Mouse (Mus musculus): Measurements from ENCODE around the gene Tcf3. TPM values are rescaled to one million over a fixed set of nuclear protein-coding genes. Genes with fewer than 3 reads are reported as not detected.
A peak's percentile ranks its signal among the peaks of the same experiment; 100 is the strongest.

Tcf3 gene
- 191 and 199 TPM in 2 replicates for polyA plus RNA-seq (2016; fragmentation: Nextera tagmentation; extraction: Ambion mirVana)

DNA sequence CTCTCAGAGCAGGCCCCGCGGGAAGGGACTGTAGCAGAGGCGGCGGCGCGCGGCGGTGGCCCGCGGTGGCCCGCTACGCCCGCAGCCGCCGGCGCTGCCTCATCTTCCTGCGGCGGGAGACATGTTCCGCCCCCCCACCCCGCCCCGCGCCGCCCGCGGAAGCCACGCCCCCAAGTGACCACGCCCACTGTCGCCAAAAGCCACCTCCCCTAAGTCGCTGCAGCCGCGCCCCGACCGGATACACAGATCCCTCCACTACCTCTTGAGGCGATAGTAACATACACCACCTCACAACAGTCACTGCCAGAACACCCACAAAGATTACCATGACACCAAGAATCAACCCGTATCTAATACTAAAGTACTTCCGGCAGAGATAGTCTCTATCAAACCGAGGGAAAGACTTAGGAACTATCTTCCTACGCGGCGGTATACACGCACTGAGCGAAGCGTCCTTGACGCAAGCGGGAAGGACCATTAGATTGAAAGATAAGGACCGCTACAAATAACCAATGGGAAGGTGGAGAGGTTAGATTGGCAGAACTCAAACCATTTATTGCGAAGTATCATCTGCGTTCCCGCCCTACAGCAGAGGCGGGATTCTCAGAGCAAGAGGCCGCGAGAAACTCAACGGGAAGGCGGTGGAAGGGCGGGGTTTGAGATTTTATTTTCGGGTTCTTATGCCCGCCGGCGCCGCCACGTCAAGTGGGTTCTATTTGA, at the start of gene Tcf3:
Gene Tcf3 (minus strand): TSS at position 135 of the 720 bp plus-strand sequence.
- H3K4me1 ChIP-seq = peaks cover 47% of the 10 kb centered on the region
- H3K27ac ChIP-seq = peak within 1 kb of the TSS; percentile 100
- DNase-seq (ENCODE audit: extremely low spot score, low spot score) = peak; percentile 95
- peaks cover 28% of the 10 kb centered on the region for H3K36me3 ChIP-seq (replicated peaks)
- H3K27me3 ChIP-seq (ENCODE audit: poor library complexity, severe bottlenecking) = peaks cover 22% of the 10 kb centered on the region; the same call in 1 of the 2 replicates
- peak within 1 kb of the TSS; percentile 99 for H3K4me3 ChIP-seq
- no peaks in the 10 kb centered on the region for H3K9me3 ChIP-seq
- WGBS = under 1% methylated on average over 61 of the region's 61 CpGs

DNA sequence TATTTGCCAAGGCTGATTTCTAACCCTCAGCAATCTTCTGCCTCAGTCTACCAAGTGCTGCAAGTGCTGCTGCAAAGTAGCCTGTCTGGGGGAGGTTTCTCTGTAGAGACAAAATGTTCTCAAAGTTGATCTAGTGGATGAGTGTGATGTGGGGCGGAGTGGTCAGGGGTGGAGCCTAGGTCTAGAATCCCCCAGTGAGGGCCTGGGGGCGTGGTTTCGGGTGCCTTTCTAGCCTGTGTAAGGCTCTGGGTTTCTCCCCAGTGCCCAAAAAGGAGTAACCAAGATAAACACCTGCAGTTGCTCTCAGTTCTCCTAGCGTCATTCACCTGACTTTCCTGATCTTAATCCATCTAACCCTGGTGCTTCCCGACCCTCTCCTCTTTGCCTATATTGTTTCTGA, 47.6 kb upstream of the Tcf3 start:
- peaks cover 22% of the 10 kb centered on the region for H3K4me1 ChIP-seq
- no peak overlapping the region for H3K27ac ChIP-seq
- WGBS = 15% methylated on average over 5 of the region's 5 CpGs
- no peak for DNase-seq (ENCODE audit: extremely low spot score, low spot score)
- H3K27me3 ChIP-seq (ENCODE audit: poor library complexity, severe bottlenecking) = peaks cover 78% of the 10 kb centered on the region
- no peaks in the 10 kb centered on the region for H3K9me3 ChIP-seq
- H3K4me3 ChIP-seq = no peak overlapping the region
- H3K36me3 ChIP-seq (replicated peaks) = no peaks in the 10 kb centered on the region

DNA sequence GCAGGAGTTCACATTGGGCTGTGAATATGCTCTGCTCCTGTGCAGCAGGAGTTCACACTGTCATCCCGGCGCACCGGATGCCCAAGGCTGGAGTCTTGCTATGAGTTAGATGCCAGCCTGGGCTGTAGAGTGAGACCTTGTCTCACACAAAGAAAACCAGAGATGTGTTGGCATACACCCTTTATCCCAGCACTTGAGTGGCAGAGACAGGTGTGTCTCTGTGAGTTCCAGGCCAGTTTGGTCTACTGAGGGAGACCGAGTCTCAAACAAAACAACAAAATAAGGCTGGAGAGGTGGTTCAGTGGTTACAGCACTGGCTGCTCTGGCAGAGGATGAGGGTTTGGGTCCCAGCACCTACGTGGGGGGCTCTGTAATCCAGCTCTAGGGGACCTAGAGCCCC, 45.1 kb upstream of the Tcf3 start:
- 81% methylated on average over 5 of the region's 5 CpGs for WGBS
- Histone ChIP-seq H3K4me1 (peaks cover 28% of the 10 kb centered on the region), H3K36me3 (replicated peaks) (no peaks in the 10 kb centered on the region), H3K27ac (no peak overlapping the region), H3K9me3 (no peaks in the 10 kb centered on the region), H3K27me3 (ENCODE audit: poor library complexity, severe bottlenecking) (peaks cover 66% of the 10 kb centered on the region), H3K4me3 (no peak overlapping the region)
- DNase-seq (ENCODE audit: extremely low spot score, low spot score) = no peak

DNA sequence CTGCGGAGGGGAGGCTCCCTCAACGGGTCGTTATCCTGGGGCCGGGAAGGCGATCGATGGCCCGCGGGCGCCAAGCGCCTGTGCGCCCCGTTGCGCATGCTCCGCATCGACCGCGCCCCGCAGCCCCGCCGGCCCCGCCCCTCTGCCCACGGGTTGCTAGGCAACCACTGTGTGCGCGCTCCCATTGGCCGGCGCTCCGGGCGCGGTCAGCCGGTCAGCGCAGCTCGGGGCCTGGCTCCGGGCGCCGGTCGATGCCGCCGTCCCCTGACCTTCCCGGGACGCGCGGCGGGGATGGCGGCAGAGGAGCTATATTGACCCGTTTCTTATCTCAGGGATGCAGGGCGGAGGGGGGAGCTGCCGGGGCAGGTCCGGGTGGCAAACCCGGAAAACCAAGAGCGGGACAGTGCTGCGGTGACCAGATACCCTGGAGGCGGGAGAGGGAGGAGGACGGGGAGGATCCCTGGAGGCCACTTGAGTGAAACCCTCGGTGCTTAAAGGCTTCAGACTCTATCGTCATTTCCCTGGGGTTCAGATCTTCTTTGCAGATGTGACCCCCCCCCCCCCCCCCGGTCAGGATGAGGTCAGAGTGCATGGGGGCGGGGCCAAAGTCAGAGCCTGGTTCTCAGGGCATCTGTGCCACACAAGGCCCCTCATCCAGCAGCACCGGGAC, 42.0 kb upstream of the Tcf3 start:
- Histone ChIP-seq H3K36me3 (replicated peaks) (no peaks in the 10 kb centered on the region), H3K27me3 (ENCODE audit: poor library complexity, severe bottlenecking) (peaks cover 66% of the 10 kb centered on the region), H3K4me1 (peaks cover 24% of the 10 kb centered on the region), H3K9me3 (no peaks in the 10 kb centered on the region), H3K4me3 (peak overlapping the region; percentile 72), H3K27ac (peak overlapping the region; percentile 91)
- DNase-seq (ENCODE audit: extremely low spot score, low spot score) = peak; percentile 89
- WGBS = 1% methylated on average over 58 of the region's 58 CpGs

DNA sequence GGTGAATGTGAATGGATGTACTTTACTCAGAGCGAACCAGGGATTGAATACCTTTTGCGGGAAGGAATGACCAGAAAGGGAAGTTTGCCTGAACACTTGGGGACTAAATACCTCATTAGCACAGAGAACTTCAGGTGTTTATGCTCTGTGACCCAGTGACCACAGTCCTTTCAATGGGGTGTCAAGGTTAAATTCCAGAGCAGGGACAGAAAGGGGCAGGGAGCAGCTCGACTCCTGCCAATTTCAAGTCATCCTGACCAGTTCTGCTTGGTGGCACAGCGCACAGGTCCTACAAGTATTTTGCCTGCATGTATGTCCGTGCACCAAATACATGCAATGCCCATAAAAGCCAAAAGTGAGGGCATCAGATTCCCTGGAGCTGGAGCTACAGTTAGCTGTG, 31.6 kb upstream of the Tcf3 start:
- H3K27me3 ChIP-seq (ENCODE audit: poor library complexity, severe bottlenecking) = peaks cover 59% of the 10 kb centered on the region
- 55% methylated on average over 5 of the region's 5 CpGs for WGBS
- no peaks in the 10 kb centered on the region for H3K9me3 ChIP-seq

DNA sequence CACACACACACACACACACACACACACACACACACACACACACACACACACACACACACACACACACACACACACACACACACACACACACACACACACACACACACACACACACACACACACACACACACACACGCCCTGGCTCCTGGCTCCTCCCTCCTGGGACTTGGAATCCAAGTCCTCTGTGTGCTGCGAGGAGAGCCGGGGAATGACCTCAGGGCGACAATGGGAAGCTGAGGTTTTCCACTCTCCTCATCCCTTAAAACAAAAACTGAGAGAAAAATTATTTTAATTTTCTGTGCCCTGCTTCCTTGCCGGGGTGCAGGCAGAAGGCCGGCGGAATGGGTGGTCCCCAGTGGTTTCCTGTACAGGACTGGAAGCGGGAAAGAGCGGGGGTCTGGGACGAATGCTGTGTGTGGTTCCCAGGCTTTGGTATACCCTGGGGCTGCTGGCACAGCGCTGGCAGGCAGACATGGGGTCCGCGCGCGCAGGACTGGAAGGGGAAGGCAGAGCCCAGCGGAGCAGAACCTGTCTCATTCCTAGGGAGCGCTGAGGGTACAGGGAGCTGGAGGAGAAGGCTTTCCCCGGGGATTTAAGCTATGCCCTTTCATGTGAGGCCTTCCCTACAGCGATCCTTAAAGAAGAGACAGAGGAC, 31.1 kb upstream of the Tcf3 start:
- peak; percentile 30 for DNase-seq (ENCODE audit: extremely low spot score, low spot score)
- Histone ChIP-seq H3K27ac (peak overlapping the region; percentile 27; the same call in 1 of the 2 replicates), H3K9me3 (no peaks in the 10 kb centered on the region), H3K4me1 (peaks cover 12% of the 10 kb centered on the region), H3K36me3 (replicated peaks) (no peaks in the 10 kb centered on the region), H3K27me3 (ENCODE audit: poor library complexity, severe bottlenecking) (peaks cover 54% of the 10 kb centered on the region), H3K4me3 (peak overlapping the region; percentile 19)
- WGBS = 5% methylated on average over 19 of the region's 19 CpGs

More for the DNA sequence above, 31.6 kb upstream of the Tcf3 start:
- H3K4me3 ChIP-seq = 0 out of 2 replicates have a peak overlapping the region, but pooled peaks have one; percentile 19
- no peaks in the 10 kb centered on the region for H3K36me3 ChIP-seq (replicated peaks)
- peaks cover 12% of the 10 kb centered on the region for H3K4me1 ChIP-seq
- H3K27ac ChIP-seq = no peak overlapping the region
- DNase-seq (ENCODE audit: extremely low spot score, low spot score) = no peak

DNA sequence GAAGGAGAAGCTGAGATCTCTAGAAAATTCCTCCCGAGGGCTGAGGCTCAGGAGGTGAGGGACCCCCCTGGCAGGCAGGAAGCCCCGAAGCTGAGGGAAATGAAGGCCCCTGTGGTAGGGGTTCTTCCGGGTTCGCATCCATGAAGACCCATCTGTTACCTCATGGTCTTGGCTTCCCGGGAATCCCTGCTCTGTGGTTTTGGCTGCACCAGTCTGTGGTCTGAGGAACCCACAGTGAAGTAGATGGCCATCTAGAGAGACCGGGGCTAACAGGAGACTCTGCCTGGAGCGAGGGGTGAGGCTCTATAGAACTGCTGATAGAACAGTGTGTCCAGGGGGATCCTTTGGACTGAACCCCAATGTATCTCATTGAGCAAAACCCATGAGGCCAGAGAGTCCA, 27.9 kb upstream of the Tcf3 start:
- Histone ChIP-seq H3K27ac (no peak overlapping the region), H3K4me3 (no peak overlapping the region), H3K27me3 (ENCODE audit: poor library complexity, severe bottlenecking) (peaks cover 38% of the 10 kb centered on the region), H3K4me1 (peaks cover 12% of the 10 kb centered on the region), H3K9me3 (no peaks in the 10 kb centered on the region), H3K36me3 (replicated peaks) (no peaks in the 10 kb centered on the region)
- 83% methylated on average over 7 of the region's 7 CpGs for WGBS
- DNase-seq (ENCODE audit: extremely low spot score, low spot score) = no peak

DNA sequence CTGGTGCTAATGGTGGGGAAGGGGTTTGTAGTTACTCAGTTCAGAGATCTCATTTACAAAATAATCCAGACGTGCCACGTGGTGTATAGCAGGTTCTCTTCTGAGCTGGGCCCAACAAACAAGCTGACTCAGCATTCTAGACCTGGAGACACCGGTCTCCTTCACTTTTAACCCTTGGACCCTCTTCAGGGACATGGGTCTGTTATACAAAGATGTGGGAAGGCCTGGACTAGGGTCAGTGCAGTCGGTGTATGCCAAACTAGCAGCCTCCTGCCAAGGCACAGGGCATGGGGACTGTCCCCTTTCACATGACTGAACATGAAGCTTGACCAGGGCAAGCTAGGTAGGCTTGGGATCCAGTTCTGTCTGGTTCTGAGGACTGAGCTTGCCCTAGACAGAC, 26.9 kb upstream of the Tcf3 start:
- Histone ChIP-seq H3K27me3 (ENCODE audit: poor library complexity, severe bottlenecking) (peaks cover 35% of the 10 kb centered on the region), H3K4me1 (peaks cover 11% of the 10 kb centered on the region), H3K4me3 (no peak overlapping the region), H3K27ac (no peak overlapping the region), H3K9me3 (no peaks in the 10 kb centered on the region), H3K36me3 (replicated peaks) (no peaks in the 10 kb centered on the region)
- 77% methylated on average over 4 of the region's 4 CpGs for WGBS
- DNase-seq (ENCODE audit: extremely low spot score, low spot score) = no peak

DNA sequence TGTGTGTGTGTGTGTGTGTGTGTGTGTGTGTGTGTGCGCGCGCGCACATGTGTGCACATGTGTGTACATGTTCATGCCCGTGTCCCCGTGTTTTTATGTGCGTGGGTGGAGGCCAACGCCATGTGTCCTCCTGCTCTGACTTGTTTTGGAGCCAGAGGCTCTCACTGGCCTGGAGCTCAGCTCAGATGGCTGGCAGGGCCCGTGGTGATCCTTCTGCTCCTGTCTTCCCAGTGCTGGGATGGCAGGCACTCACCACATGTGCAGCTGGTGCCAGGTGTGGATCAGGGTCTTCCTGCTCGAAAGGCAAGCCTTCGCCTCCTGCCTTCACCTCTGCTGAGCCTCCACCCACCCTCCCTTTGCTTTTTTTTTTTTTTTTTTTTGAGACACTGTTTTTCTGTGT, 26.2 kb upstream of the Tcf3 start:
- Histone ChIP-seq H3K27ac (no peak overlapping the region), H3K27me3 (ENCODE audit: poor library complexity, severe bottlenecking) (peaks cover 28% of the 10 kb centered on the region), H3K9me3 (no peaks in the 10 kb centered on the region), H3K4me1 (peaks cover 4% of the 10 kb centered on the region), H3K4me3 (no peak overlapping the region), H3K36me3 (replicated peaks) (no peaks in the 10 kb centered on the region)
- WGBS = 92% methylated on average over 11 of the region's 11 CpGs
- DNase-seq (ENCODE audit: extremely low spot score, low spot score) = no peak

DNA sequence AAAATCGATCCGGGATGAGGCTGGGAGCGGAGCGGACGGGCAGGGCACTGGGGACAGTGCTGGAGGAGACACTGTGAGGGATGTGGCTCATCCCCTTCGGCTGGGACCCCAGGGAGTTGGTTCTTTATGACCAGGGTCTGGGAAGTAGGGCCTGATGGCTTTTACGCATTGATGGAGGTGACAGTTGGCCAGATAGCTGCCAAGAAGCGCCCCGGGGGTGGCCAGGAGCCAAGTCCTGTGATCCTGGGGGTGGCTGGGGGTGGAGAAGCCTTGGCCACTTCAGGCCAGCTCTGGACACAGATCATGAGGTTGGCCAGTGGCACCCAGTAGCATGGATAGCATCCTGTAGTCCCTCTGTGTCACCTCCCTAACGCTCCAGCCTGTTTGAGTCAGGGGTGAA, 25.8 kb upstream of the Tcf3 start:
- no peak for DNase-seq (ENCODE audit: extremely low spot score, low spot score)
- 88% methylated on average over 10 of the region's 10 CpGs for WGBS
- no peaks in the 10 kb centered on the region for H3K9me3 ChIP-seq
- no peaks in the 10 kb centered on the region for H3K36me3 ChIP-seq (replicated peaks)
- H3K27ac ChIP-seq = no peak overlapping the region
- H3K4me1 ChIP-seq = no peaks in the 10 kb centered on the region
- H3K27me3 ChIP-seq (ENCODE audit: poor library complexity, severe bottlenecking) = peaks cover 24% of the 10 kb centered on the region
- H3K4me3 ChIP-seq = no peak overlapping the region

DNA sequence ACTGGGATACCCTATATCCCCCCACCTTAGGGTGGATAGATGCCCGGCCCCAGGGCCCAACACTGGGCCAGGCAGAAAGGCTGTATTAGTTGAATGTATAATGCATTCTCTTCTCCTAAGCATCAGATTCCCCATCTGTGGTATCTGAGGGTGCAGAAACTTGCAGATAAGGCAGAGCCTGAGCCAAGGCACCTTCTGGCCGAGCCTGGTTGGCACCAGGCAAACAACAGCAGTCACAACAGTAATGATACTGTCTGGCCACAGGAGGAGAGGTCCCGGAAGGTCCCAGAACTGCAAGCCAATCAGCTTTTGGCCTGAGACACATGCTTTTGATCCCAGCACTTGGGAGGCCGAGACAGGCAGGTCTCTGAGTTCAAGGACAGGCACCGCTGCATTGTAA, 22.2 kb upstream of the Tcf3 start:
- H3K4me1 ChIP-seq = peaks cover 5% of the 10 kb centered on the region
- DNase-seq (ENCODE audit: extremely low spot score, low spot score) = no peak
- H3K4me3 ChIP-seq = no peak overlapping the region
- no peak overlapping the region for H3K27ac ChIP-seq
- no peaks in the 10 kb centered on the region for H3K9me3 ChIP-seq
- H3K27me3 ChIP-seq (ENCODE audit: poor library complexity, severe bottlenecking) = peaks cover 21% of the 10 kb centered on the region
- no peaks in the 10 kb centered on the region for H3K36me3 ChIP-seq (replicated peaks)
- 88% methylated on average over 5 of the region's 5 CpGs for WGBS

DNA sequence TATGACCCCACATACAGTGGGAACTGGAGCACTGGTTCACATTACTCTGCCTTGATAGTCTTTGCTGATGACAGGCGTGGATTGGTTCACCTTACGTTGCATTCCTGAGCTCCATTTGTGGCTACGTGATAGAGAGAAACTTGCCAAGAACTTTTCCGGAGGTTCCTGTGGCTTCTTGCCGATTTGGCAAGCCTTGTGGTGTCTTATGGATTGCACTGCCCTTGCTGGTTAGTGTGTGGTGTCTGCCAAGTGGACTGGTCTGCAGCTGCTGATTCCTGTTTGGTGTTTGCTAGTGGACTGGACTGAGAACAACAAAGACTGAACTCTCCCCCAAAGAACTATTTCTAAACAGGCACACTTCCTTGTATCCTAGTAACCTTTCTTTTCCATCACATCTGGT, 21.3 kb upstream of the Tcf3 start:
- peaks cover 23% of the 10 kb centered on the region for H3K27me3 ChIP-seq (ENCODE audit: poor library complexity, severe bottlenecking)
- H3K9me3 ChIP-seq = no peaks in the 10 kb centered on the region
- H3K4me3 ChIP-seq = no peak overlapping the region
- no peak for DNase-seq (ENCODE audit: extremely low spot score, low spot score)
- 90% methylated on average over 5 of the region's 5 CpGs for WGBS
- H3K4me1 ChIP-seq = peaks cover 9% of the 10 kb centered on the region
- H3K27ac ChIP-seq = no peak overlapping the region
- H3K36me3 ChIP-seq (replicated peaks) = no peaks in the 10 kb centered on the region

DNA sequence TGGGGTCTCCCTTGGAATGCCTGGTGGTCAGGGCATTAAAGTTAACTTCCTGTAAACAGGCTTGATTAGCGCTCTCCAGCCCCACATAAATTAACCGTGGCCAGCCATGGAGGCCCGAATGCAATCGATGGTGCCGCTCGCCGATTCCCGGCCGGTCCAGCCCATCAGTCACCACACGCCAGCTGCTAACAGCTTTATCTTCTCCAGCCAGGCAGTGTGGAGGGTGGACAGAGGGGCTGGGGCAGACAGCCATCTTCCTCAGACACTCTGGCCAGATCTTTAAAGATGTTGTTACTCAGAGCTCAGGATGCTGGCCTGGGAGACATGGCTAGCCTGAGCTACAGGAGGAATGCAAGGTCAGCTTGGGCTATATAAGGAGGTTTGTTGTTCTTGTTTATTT, 20.2 kb upstream of the Tcf3 start:
- Histone ChIP-seq H3K27ac (0 out of 2 replicates have a peak overlapping the region, but pooled peaks have one; percentile 45), H3K4me1 (peaks cover 11% of the 10 kb centered on the region), H3K9me3 (no peaks in the 10 kb centered on the region), H3K36me3 (replicated peaks) (no peaks in the 10 kb centered on the region), H3K4me3 (no peak overlapping the region), H3K27me3 (ENCODE audit: poor library complexity, severe bottlenecking) (peaks cover 24% of the 10 kb centered on the region)
- WGBS = 77% methylated on average over 10 of the region's 10 CpGs
- no peak for DNase-seq (ENCODE audit: extremely low spot score, low spot score)
